Mouse (Mus musculus): Measurements from ENCODE around the gene Hist1h4b.
A peak's percentile ranks its signal among the peaks of the same experiment; 100 is the strongest.
"Not testable (repeated sequence)": the region's sequence is repeated elsewhere in the genome, so short reads cannot be mapped to it uniquely, and the experiment has no call there.

The Hist1h4b gene

GRCm38 (mm10) chr13:23759251-23759771, 2.5 kb downstream of the Hist1h4b start:
- no peak for DNase-seq

GRCm38 (mm10) chr13:23759916-23760239, 3.1 kb downstream of the Hist1h4b start:
- no peak for DNase-seq

GRCm38 (mm10) chr13:23760240-23760971, 3.6 kb downstream of the Hist1h4b start:
- DNase-seq = peak; percentile 65

GRCm38 (mm10) chr13:23760972-23761864, 4.4 kb downstream of the Hist1h4b start, which contains the start of gene Hist1h4a:
Gene Hist1h4a (minus strand): TSS chr13:23761230.
- peak; percentile 99 for DNase-seq

GRCm38 (mm10) chr13:23761871-23762821, 5.3 kb downstream of the Hist1h4b start, which contains the start of gene Hist1h3a:
Gene Hist1h3a (minus strand): TSS chr13:23762386.
- DNase-seq = peak; percentile 72

GRCm38 (mm10) chr13:23763242-23763585, 6.4 kb downstream of the Hist1h4b start:
- DNase-seq = no peak

GRCm38 (mm10) chr13:23763586-23764323, 6.9 kb downstream of the Hist1h4b start, which contains the start of gene Hist1h1a:
Gene Hist1h1a (plus strand): TSS chr13:23763666.
- DNase-seq = peak; percentile 92

- peak; percentile 21 for DNase-seq
Measured at GRCm38 (mm10) chr13:23764324-23765171, 7.7 kb downstream of the Hist1h4b start.

- no peak for DNase-seq
Measured at GRCm38 (mm10) chr13:23765172-23765513, 8.3 kb downstream of the Hist1h4b start.

- DNase-seq = no peak
Measured at GRCm38 (mm10) chr13:23766772-23767171, 10.0 kb downstream of the Hist1h4b start.

GRCm38 (mm10) chr13:23768834-23769397, 12.1 kb downstream of the Hist1h4b start:
- DNase-seq = no peak

GRCm38 (mm10) chr13:23769613-23770012, 12.8 kb downstream of the Hist1h4b start, which contains the start of gene Trim38:
Gene Trim38 (plus strand): TSS chr13:23769913.
- DNase-seq = not testable (repeated sequence)

- peak; percentile 25 for DNase-seq
Measured at GRCm38 (mm10) chr13:23772561-23773313, 15.9 kb downstream of the Hist1h4b start.

- no peak for DNase-seq
Measured at GRCm38 (mm10) chr13:23778339-23778738, 21.5 kb downstream of the Hist1h4b start.

GRCm38 (mm10) chr13:23779025-23779424, 22.2 kb downstream of the Hist1h4b start:
- DNase-seq = no peak

GRCm38 (mm10) chr13:23792520-23792919, 35.7 kb downstream of the Hist1h4b start:
- DNase-seq = peak; percentile 62

GRCm38 (mm10) chr13:23799405-23799804, 42.6 kb downstream of the Hist1h4b start:
- DNase-seq = no peak

GRCm38 (mm10) chr13:23804532-23804931, 47.7 kb downstream of the Hist1h4b start:
- DNase-seq = no peak

GRCm38 (mm10) chr13:23806422-23807052, 49.7 kb downstream of the Hist1h4b start, which contains the start of gene Slc17a2:
Gene Slc17a2 (plus strand): TSS chr13:23806993.
- DNase-seq = no peak
